Mouse (Mus musculus) bone marrow macrophage, adult 2 months (primary cell): Measurements from ENCODE around the gene 1700008O03Rik.

Experiments
- CTCF ChIP-seq: IDR thresholded peaks from 2 replicates; pipeline ENCODE4 v1.5.1; 2012; ENCODE audit warnings: low read depth, mild to moderate bottlenecking, low read length, moderate library complexity
- POLR2A ChIP-seq: IDR thresholded peaks from 2 replicates; pipeline ENCODE4 v1.6.1; 2012; ENCODE audit warnings: mild to moderate bottlenecking, low read depth, low read length, borderline replicate concordance

- TF ChIP-seq POLR2A: no peak
- TF ChIP-seq CTCF: no peak
These were observed 63.3 kb downstream of the 1700008O03Rik start for GRCm38 (mm10) chr7:44322290-44322689.
